Mouse (Mus musculus): ENCODE results near the gene Enah.

Enah gene

DNA sequence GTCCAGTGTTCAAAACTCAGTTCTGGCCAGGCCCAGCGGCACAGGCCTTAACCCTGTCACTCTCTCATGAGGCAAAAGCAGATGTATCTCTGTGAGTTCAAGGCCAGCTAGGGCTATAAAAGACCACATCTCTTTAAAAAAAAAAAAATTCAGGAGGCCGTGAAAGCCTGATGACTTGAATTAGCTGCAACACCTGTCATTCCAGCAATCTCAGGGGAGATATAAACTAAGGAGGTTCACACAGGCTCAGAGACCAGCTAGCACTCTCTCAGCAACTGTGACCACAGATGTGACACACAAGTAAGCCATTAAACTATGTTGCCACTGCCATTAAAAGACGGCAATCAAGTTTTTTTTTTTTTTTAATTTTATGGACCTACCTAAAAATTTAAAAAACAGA, 56.0 kb downstream of the Enah start:
- in situ Hi-C loops (cut with MboI, MseI) = no loop called here

DNA sequence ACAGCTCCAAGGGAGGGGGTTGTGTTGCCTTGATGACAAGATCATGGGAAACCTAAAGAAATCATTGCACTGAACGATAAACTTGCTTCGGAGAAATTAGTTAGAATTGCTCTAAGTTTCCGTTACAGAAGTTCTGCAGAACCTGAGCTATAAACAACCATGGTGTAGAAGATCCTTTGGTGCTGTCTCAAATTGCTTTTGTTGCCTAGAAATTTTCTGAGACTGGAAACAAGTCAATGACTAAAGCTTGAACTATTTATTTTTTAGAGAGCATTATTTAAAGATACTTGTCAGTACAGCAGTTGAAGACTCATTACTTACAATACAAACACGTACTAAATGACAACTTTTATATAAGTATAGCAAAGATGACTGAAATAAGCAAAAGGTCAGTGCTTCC, 56.4 kb downstream of the Enah start:
- in situ Hi-C loops (cut with MboI, MseI) = no loop called here

DNA sequence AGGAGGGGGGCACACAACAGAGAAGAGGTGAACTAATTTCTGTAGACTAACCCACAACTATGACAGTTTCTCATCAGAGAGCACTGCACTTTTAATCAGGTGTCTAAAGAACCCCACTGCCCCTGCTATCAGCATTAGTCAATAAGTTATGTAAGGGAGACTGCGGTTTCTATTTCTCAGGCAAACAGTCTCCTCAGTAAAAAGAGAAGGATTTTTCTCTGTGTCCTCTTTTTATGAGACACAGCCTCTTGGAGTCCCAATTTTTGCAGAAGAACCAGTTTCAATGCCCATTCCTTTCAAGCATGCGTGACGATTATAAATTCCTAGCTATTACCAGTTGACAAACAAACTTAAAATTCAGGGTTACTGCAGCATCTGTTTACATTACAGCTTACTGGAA, 59.4 kb downstream of the Enah start:
- in situ Hi-C loops (cut with MboI, MseI) = no loop called here

DNA sequence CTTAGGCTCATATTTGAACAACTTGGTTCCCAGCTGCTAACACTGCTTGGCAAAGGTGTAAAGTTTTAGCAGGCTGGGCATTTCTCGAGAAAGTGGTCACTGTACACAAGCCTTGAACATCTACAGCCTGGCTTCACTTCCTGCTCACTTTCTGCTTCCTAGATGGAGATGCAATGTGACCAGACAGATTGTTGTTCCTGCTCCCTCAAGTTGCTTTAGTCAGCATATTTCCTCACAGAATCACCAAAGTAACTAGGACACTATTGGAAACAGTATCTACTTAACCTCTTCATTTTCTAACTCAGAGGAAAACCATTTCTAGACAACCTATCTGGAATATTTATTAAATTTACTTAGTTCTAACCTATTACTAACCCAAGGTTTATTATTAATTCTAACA, 61.4 kb downstream of the Enah start:
- in situ Hi-C loops (cut with MboI, MseI) = no loop called here

DNA sequence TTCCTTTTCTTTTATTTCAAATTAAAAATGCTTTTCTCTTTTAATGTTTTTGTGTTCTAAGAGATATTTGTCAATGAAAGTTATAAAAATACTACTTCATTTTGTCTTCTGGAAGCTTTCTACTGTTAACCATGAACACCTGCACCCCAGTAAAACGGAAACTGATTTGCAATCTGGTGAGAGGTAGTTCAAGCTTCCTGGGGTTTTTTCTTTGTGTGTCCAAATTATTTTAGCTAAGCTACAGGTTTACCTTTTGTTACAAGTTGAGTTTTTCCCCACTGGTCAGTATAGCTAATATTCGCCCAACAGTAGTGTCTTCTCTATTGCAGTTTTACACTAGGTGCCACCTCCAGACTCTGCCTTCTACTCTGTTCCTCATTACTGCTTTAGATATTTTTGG, 62.1 kb downstream of the Enah start:
- in situ Hi-C loops (cut with MboI, MseI) = no loop called here

DNA sequence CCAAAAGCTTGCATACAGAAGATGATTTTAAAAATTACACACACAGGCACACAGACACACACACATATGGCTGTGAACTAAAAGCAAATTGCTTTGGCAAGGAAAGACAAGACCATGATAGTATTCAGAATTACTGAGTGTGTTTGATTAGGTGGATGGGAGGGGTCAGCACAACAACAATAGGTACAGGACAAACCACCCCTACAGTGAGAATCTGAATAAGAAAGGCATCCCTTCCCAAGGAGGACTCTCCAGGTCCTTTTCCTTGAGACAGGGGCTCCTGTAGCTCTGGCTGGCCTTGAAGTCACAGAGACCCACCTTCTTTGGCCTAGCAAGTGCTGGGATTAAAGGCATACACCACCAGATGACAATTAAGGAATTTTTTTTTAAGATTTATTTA, 66.2 kb downstream of the Enah start:
- in situ Hi-C loops (cut with MboI, MseI) = no loop called here

DNA sequence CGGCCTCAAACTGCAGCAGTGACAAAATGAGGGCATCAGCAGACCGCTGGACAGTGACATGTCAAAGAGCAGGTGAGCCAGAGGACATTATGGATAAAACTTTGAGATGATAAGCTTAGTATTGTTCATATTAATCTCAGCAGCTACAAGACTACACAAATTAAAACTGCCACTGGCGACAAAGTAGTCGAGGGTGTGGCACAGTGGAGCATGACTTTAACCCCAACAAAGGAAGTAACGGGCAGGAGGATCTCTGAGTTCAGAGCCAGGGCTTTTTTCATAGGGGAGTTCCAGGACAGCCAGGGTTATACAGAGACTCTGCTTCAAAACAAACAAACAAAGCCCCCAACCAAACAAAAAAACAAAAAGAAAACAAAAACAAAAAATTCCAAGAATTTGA, 68.5 kb downstream of the Enah start:
- in situ Hi-C loops (cut with MboI, MseI) = no loop called here

DNA sequence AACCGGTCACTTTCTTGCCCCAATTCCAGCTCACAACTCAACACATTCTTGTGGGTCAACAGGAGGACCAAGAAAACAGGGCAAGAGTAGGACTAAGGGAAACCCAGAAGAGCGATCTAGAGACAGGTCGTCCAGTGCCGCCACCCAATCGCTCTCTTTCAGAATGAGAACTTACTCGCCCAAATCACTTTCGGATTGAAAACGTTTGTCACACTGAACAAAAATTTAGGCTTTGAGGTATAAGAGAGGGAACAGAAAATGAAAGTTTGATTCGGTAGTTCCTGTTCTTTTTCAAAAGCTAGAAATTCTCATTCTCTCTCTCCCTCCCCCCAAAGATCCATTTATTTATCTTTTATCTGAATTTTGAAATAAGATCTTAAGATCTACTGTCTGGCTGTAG, 69.1 kb downstream of the Enah start:
- in situ Hi-C loops (cut with MboI, MseI) = no loop called here

DNA sequence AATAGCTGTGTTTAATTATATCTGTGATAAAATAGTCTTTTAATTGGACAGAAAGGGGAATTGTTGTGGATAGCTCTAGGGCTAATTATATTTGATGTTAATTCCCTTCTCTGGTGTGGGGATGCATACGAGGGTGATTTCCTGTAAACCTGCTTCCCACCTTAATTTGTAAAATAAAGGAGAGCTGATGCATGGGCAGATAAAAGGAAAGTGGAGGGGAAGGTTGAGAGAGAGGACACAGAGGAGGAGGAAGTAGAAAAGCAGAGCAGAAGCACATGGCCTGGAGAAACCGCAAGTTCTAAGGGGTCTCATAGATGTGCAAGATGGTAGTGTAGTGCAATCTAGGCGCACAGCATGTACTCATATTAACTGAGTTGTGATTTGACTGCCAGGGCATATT, 71.6 kb downstream of the Enah start:
- in situ Hi-C loops (cut with MboI, MseI) = no loop called here

DNA sequence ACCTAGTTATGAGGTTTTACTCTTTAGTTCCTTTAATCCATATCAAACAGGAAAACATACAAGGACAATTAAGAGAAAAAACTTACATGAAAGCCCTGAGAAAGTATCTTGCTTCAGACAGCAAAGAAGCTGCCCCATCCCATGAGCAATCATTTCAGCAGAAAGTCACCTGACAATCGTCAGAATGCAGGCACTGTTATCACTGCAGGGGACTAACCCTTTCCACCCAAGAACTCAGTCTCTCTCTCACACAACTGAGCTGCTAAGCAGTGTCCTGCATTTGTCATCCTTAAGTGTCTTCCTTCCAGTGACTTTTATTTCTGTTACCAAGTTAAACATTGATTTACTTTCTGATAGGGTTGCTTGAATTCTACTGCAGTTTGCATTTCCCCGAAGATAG, 82.7 kb downstream of the Enah start:
- in situ Hi-C loops (cut with MboI, MseI) = no loop called here

DNA sequence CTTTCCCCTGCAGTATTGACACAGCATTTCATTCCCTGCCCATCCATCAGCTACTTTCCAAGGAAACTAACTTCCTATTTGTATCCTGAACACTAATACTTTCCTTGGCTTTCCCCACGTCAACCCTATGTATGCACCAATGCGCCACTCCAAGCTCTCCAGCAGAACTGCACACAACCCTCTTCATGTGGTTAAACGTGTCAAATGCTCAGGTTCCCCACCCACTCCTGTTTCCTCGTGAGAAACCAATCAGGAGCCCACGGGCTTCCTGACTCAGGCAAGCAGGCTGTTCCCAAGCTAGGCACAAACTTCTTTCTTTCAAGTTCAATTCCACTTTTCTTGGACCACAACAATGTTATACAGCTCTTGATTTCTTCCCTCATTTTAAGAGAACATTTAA, 91.4 kb downstream of the Enah start:
- in situ Hi-C loops (cut with MboI, MseI) = no loop called here

DNA sequence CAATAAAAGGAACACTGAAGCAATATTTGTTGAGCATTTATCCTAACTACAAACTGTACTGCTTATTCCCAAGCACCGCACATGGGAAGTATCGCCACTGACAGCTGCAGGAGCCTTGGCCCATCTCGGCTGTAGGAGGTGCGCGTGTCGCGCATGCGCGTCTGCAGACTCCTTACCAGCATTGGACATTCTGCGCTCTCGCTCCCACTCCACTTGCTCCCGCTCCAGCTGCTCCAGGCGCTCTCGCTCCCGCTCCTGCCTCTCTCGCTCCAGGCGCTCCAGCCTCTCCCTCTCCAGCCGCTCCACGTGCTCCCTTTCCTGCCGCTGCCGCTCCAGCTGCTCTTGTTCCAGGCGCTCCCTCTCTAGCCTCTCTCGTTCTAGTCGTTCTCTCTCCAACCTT, 96.4 kb downstream of the Enah start:
- in situ Hi-C loops (cut with MboI, MseI) = no loop called here

DNA sequence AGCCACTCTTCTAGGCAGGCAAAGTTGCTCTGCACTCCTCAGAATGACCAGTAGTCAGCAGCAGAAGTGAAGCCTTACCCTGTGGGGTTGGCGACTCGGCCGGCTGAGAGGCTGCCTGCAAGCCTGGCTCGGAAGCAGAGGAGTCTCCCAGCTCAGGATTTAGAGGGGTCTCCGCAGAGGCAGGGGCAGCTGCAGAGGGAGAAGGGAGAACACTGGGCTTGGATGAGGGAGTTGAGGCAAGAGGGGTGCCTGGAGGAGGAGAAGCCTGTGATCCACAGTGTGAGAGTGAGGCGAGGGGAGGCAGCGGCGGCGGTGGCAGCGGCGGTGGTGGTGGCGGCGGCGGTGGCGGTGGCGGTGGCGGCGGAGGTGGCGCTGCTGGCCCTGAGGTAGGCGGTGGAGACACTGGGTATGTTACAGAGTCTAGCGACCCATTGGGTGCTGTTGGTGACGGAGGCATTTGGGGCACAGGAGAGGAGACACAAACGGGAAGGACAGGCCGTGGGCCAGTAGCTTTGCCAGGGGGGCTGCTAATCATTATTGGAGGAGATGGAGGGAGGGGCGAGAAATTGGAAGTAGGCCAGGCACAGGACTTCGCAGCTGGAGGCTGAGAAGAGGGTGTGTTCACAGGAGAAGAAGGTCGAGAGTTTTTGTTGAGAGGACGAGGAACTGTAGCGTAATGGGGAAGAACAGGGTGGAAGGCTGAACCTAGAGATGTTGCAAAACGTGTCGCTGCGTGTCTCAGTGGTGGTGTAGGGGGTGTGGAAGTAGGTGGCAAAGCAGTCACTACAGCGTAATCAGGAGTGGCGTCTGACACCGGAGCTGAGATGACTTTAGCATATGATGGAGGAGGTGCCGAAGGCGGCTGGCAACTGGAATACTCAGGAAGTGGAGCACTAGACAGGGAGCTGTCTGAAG, 98.0 kb downstream of the Enah start:
- in situ Hi-C loops (cut with MboI, MseI) = no loop called here

DNA sequence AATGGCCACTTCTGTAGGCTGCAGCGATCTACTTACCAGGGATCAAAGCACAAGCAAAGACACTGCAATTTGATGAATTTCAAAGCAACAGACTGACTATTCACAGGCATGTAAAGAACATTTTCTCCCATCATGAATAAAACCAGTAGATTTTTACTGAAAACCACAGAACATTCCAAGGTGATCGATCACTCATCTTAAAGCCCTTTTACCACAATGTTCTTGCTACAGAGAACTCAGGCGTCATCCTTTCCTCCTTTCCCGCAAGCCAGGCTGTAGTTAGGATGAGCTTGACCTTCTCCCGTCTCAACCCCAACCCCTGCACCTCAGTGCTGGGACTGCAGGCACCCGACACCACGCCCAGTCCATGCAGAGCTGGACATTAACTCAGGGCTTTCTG, 107.9 kb downstream of the Enah start:
- in situ Hi-C loops (cut with MboI, MseI) = no loop called here

DNA sequence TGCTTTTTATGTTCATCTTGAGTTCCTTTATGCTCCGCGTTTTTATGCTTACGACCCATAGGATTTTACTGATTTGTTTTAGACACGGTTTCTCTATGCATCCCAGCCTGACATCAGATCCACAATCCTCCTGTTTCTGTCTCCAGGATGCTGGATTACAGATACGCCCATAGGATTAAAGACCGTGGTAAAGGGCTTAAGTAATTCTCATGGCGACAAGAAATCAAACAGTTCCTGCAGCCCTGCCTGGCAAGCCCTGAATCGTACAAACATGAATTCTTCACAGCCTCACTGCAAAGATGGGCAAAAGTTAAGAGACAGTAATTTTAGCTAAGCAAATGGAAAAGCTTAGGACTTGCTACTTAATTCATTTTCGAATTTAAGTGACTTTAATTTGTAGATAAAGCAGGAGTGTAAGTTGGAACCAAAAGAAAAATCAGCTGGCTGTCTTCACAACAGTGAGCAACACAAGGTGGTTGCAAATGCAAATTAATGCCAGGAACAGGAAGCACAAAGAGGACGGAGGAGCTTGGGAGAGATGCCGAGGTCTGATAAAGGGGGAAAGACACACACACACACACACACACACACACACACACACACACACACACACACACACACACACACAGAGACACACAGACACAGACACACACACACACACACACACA, 118.0 kb downstream of the Enah start:
- in situ Hi-C loops (cut with MboI, MseI) = no loop called here

DNA sequence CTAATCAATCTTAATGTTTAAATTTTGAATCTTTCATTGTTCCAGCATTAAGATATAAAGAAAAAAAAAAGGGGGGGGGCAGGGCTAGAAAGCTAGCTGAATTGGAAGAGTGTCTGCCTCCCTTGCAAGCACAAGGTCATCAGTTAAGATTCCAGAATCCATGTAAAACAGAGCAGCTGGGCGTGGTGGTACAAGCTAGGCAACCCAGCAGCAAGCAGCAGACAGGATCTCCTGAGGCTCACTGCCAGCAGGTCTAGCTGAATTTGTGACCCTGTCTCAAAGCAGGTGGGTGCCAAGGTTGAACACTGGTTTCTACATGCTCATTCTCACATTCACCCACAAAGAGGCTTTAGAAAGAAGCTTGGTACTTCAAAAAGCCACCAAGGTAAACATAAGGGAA, 118.9 kb downstream of the Enah start:
- in situ Hi-C loops (cut with MboI, MseI) = no loop called here

DNA sequence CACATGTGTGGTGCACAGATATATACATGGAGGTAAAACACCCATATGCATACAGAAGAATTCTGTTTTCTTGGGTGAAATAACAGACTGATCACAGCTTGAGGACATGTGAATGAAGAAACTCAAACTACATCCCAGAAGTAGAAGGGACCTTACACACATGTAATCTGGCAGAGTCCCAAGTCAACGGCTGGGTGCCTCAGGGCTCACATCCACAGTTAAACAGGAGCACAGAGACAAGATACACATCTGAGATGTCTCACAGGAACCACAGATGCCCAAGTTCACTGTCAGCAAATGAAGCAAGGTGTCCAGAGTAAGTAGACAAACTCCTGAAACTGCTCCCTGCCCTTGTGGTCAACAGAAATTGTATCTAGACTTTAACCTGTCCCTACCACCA, 120.8 kb downstream of the Enah start:
- in situ Hi-C loops (cut with MboI, MseI) = no loop called here

DNA sequence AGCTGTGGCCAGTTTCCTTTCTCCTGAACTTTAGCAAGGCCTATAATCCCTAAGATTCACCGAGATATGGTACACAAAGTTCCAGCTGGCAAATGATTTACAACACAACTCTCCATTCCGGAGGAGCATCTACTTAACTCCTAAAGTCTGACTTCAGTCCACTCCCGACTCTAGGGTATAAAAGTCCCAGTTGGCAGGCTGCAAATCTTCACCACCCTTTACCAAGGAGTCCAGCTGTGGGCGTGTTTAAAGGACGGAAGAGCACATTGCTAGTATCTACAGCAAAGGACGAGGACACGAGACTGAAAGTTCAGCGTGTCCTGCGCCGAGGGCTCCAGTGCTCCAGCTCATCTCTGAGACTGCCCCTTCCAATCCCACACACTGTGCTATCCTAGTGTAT, 122.8 kb downstream of the Enah start:
- in situ Hi-C loops (cut with MboI, MseI) = no loop called here

DNA sequence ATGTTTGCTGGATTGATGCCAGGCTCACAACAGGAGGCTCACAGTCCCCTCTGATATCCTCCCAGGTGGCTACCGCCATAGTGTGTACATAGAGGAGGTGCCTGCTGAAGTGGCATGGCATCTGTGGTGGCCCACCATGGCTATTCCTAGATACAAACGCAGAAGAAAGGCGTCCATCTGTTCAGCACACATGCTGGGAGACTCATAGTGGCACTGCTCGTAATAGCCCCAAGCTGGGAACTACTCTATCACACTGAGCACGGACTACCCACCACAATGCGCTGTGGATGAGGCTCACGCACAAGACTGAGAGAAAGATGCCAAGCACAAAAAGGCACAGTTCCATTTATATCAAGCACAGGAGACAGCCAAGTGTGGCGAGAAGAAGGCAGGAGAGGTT, 126.1 kb downstream of the Enah start:
- in situ Hi-C loops (cut with MboI, MseI) = no loop called here

DNA sequence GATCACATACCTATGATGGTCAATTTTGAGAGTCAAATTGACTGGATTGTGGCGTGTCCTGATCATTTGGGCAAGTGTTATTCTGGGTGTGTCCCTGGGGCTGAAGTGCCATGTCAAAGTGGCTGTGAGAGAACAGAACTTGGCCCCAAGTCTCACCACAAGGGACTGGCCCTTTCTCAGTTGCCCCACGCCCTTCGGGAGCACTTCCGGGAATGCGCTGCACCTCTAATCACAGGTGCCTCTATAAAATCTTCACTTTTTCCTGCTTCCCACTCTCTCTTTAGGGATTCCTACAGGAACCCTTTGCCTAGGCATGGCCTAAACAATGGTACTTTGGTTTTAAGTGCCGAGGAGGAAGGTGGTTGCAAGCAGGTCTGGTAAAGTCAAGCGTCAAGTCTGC, 130.1 kb downstream of the Enah start:
- in situ Hi-C loops (cut with MboI, MseI) = loop anchor here (5.0 to 10.0 kb wide), 2 partner anchors 223 to 645 kb away; no protein-coding TSS in a partner anchor

DNA sequence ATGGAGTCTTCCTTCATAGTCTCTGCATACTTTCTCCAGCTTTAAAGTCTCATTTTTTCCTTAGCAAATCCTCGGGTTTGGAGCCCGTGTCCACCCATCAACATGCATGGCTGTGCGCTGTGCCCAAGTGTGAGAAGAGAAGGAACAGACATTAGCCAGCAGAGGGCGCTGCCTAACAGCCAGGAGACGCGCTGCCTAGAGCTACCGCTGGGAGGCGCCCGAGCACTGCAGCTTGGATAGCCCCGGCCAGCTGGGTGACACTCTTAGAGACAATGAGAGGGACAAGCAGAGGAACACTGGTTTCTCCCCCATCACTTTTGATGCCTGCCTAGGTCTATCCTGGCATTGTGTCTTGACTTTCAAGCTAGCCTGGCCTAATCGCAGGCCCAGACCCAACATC, 131.0 kb downstream of the Enah start:
- in situ Hi-C loops (cut with MboI, MseI) = loop anchor here (5.0 to 10.0 kb wide), 2 partner anchors 224 to 646 kb away; no protein-coding TSS in a partner anchor

DNA sequence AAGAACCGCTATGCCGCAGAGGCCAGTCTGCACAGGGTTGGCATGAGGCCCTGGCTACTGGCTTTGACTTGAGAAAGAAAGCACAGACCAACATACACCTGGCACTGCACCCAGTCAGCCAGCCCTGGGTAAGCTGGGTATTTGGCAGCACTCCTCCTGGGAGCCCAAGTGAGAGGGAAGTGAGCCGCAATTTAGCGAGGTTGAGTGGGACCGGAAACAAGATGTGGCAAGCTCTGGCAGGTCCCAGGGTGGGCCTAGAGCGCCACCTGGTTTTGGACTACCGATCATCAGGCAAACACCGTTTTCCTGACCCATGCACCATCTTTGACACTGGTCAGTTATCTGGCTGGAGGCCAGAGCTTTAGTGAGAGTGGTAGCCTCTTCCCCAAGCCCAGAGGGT, 138.3 kb downstream of the Enah start:
- in situ Hi-C loops (cut with MboI, MseI) = loop anchor here (5.0 to 10.0 kb wide), 2 partner anchors 149 to 653 kb away; no protein-coding TSS in a partner anchor

DNA sequence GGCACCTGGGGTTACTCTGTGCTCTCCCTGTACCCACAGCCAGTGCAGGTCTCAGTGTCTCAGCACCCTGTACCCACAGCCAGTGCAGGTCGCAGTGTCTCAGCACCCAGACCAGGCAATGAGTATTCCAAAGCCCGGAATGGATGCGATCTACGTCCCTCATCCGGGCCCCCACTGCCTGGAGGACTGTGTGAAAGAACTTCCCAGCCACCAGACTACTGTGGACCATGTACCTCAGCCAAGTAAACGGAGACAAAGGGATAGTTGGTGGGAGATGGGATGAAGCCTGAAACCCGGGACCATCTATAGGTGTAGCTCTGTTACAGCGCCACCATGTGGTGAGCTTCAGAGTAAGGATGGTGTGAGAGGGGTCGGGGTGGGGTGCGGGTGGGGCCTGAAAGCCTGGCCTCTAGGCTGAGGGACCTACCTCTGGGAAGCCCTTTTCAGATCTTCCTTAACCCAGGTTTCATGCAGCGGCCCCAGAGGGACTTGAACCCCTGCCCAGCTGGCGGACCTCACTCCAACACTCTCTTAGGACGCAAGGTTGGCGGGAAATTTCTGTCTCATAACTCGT, 139.0 kb downstream of the Enah start:
- in situ Hi-C loops (cut with MboI, MseI) = loop anchor here (5.0 to 10.0 kb wide), 2 partner anchors 149 to 654 kb away; no protein-coding TSS in a partner anchor
